ENCODE assay signal across 25 mouse cellular contexts in the genomic region with DNA sequence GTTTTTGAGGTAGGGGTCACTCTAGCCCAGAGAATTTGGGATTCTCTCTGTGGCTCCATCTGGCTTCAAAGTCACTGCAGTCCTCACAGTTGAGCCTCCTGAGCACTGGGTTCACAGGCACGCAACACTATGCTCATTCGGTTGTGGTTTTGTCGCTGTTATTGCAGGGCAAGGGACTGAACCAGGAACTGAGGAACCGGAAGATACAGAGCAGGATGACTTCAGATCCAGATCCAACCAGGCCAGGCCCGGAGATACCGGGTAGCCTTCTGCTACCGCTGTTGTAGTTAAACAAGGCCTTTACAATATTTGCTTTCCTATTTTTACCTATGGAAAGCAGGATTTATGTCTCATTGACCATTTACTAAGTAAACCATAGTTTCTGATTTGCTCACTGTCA.
"Had no signal": no experiment of that assay in that cellular context is flagged by ENCODE, and none has a peak within 500 bp of the region (broad histone marks: within the 10 kb centered on the region; RNA-seq: fewer than 3 reads in every experiment).

No protein-coding gene starts in this region.

- H3K4me2 ChIP-seq: heart, embryonic 11.5 days; heart, embryonic 13.5 days; heart, embryonic 15.5 days; hindbrain, embryonic 13.5 days; hindbrain, embryonic 15.5 days; kidney, embryonic 15.5 days; limb, embryonic 12.5 days; liver, embryonic 11.5 days; liver, embryonic 13.5 days had no signal

- H3K27ac ChIP-seq: heart, adult 2 months; heart, embryonic 13.5 days; heart, embryonic 15.5 days; hindbrain, embryonic 13.5 days; hindbrain, embryonic 15.5 days; hindbrain, postnatal 0 days; kidney, embryonic 15.5 days; kidney, postnatal 0 days; layer of hippocampus, adult 2 months; left cerebral cortex, adult 2 months; limb, embryonic 10.5 days; limb, embryonic 12.5 days; liver, embryonic 13.5 days had no signal

- H3K9ac ChIP-seq: heart, embryonic 13.5 days; heart, embryonic 15.5 days; hindbrain, embryonic 13.5 days; hindbrain, embryonic 15.5 days; kidney, embryonic 15.5 days; limb, embryonic 12.5 days; liver, embryonic 13.5 days had no signal

- H3K9me3 ChIP-seq: heart, embryonic 13.5 days; heart, embryonic 15.5 days; hindbrain, embryonic 13.5 days; hindbrain, embryonic 15.5 days; kidney, embryonic 15.5 days; limb, embryonic 10.5 days; limb, embryonic 12.5 days; liver, embryonic 13.5 days had no signal

- H3K27me3 ChIP-seq: heart, embryonic 13.5 days; heart, embryonic 15.5 days; hindbrain, embryonic 13.5 days; hindbrain, embryonic 15.5 days; kidney, embryonic 15.5 days; limb, embryonic 12.5 days; liver, embryonic 13.5 days had no signal

- DNase-seq: gastrocnemius, postnatal 25 days; heart, adult 11 months; heart, adult 2 months; heart, postnatal 14 days; heart, postnatal 36 days; kidney, adult 11 months; kidney, adult 2 months; kidney, adult 9 months; kidney, postnatal 14 days; kidney, postnatal 36 days; liver; liver, embryonic 13.5 days had no signal

- ATAC-seq: hindbrain, postnatal 0 days had no signal

- H3K36me3 ChIP-seq: heart, embryonic 13.5 days; heart, embryonic 15.5 days; hindbrain, embryonic 13.5 days; hindbrain, embryonic 15.5 days; kidney, embryonic 15.5 days; limb, embryonic 10.5 days; limb, embryonic 12.5 days; liver, embryonic 13.5 days had no signal

- H3K4me3 ChIP-seq: heart, adult 2 months; heart, embryonic 13.5 days; heart, embryonic 15.5 days; hindbrain, embryonic 13.5 days; hindbrain, embryonic 15.5 days; kidney, embryonic 15.5 days; layer of hippocampus, adult 2 months; left cerebral cortex, adult 2 months; limb, embryonic 10.5 days; limb, embryonic 12.5 days; liver, embryonic 13.5 days had no signal

- H3K4me1 ChIP-seq: heart, embryonic 13.5 days; heart, embryonic 15.5 days; hindbrain, embryonic 13.5 days; hindbrain, embryonic 15.5 days; limb, embryonic 12.5 days; liver, embryonic 13.5 days had no signal
